Mouse (Mus musculus) kidney, postnatal 0 days (tissue): ENCODE results near the gene Lcp1. TPM values are rescaled to one million over a fixed set of nuclear protein-coding genes. Genes with fewer than 3 reads are reported as not detected.

ENCODE experiments used
- ATAC-seq: fragments of 200-750 bp; cut with Nextera tagmentation; replicated peaks from 2 replicates; pipeline ENCODE4 v1.8.0; 2017; ENCODE audit warnings: low read depth, moderate number of reproducible peaks, moderate TSS enrichment, moderate library complexity; ENCODE audit not compliant: low FRiP score
- DNase-seq: peaks from one replicate; pipeline ENCODE4 v3.0.0-alpha.2; 2016; ENCODE audit warnings: low spot score
- H3K27ac ChIP-seq: fragments of 300-500 bp; sonication (generic); 2 replicates; pipeline ENCODE4 v1.5.1; 2014; ENCODE audit warnings: mild to moderate bottlenecking
- H3K27me3 ChIP-seq: fragments of 300-500 bp; sonication (generic); 2 replicates; pipeline ENCODE4 v1.6.1; 2014; ENCODE audit warnings: low read length, mixed read lengths; ENCODE audit not compliant: insufficient read depth
- H3K36me3 ChIP-seq: fragments of 300-500 bp; sonication (generic); 2 replicates; pipeline ENCODE4 v1.6.1; 2014; ENCODE audit warnings: low read length, mixed read lengths; ENCODE audit not compliant: insufficient read depth
- H3K4me1 ChIP-seq: fragments of 300-500 bp; sonication (generic); replicated peaks from 2 replicates; pipeline ENCODE4 v1.6.1; 2014; ENCODE audit warnings: antibody characterized with exemption, low read length, mixed read lengths; ENCODE audit not compliant: insufficient read depth
- H3K4me2 ChIP-seq: fragments of 300-500 bp; sonication (generic); 2 replicates; pipeline ENCODE4 v1.6.1; 2014; ENCODE audit warnings: mild to moderate bottlenecking, low read length, moderate library complexity, mixed read lengths
- H3K4me3 ChIP-seq: fragments of 300-500 bp; sonication (generic); replicated peaks from 2 replicates; pipeline ENCODE4 v1.5.1; 2014; ENCODE audit warnings: low read depth, low read length
- H3K9ac ChIP-seq: fragments of 300-500 bp; sonication (generic); 2 replicates; pipeline ENCODE4 v1.6.1; 2014; ENCODE audit warnings: low read depth, low read length
- H3K9me3 ChIP-seq: fragments of 300-500 bp; sonication (generic); replicated peaks from 2 replicates; pipeline ENCODE4 v1.6.1; 2016; ENCODE audit warnings: low read length, inconsistent platforms, mixed read lengths
- CTCF ChIP-seq: IDR thresholded peaks from 2 replicates; pipeline ENCODE4 v1.5.1; 2016; ENCODE audit warnings: antibody characterized with exemption, low read depth, mild to moderate bottlenecking, moderate library complexity
- WGBS: fragments of 180-500 bp; shearing (Covaris S2); extraction: QIAGEN DNeasy Blood & Tissue Kit; methylation state at CpG from one replicate; pipeline ENCODE4 v1.1.7; 2014; 5-methylcytosine and 5-hydroxymethylcytosine counted together
- polyA plus RNA-seq: library from polyadenylated mRNA; unstranded; fragments of >200 nt; fragmentation: Nextera tagmentation; extraction: Ambion mirVana; gene quantifications from 2 replicates; pipeline ENCODE4 v1.2.1, GENCODE M21; 2015

The Lcp1 gene
- polyA plus RNA-seq, 1 experiment from 2014 or later = 14.1 TPM

- ATAC-seq = no peak
- no peak overlapping the region for H3K4me3 ChIP-seq
- no peak overlapping the region for H3K4me2 ChIP-seq
- TF ChIP-seq CTCF = no peak
- DNase-seq = no peak
- no peak overlapping the region for H3K27ac ChIP-seq
- H3K27me3 ChIP-seq = no peaks in the 10 kb centered on the region
- H3K36me3 ChIP-seq = no peaks in the 10 kb centered on the region
- H3K9ac ChIP-seq = no peak overlapping the region
- WGBS = 89% methylated on average over 8 of the region's 8 CpGs
- H3K9me3 ChIP-seq = no peaks in the 10 kb centered on the region
- no peaks in the 10 kb centered on the region for H3K4me1 ChIP-seq
These were observed 49.7 kb downstream of the Lcp1 start for GRCm38 (mm10) chr14:75180551-75180978.

- no peak for TF ChIP-seq CTCF
- ATAC-seq = no peak
- Histone ChIP-seq H3K4me1 (no peaks in the 10 kb centered on the region), H3K9ac (no peak overlapping the region), H3K27me3 (no peaks in the 10 kb centered on the region), H3K4me3 (no peak overlapping the region), H3K9me3 (no peaks in the 10 kb centered on the region), H3K36me3 (no peaks in the 10 kb centered on the region), H3K27ac (no peak overlapping the region), H3K4me2 (no peak overlapping the region)
- no peak for DNase-seq
- 79% methylated on average over 9 of the region's 9 CpGs for WGBS
These were observed 50.4 kb downstream of the Lcp1 start for GRCm38 (mm10) chr14:75181062-75181935.

GRCm38 (mm10) chr14:75182378-75182777, 51.5 kb downstream of the Lcp1 start:
- Histone ChIP-seq H3K4me2 (no peak overlapping the region), H3K9me3 (no peaks in the 10 kb centered on the region), H3K27me3 (no peaks in the 10 kb centered on the region), H3K4me3 (no peak overlapping the region), H3K36me3 (no peaks in the 10 kb centered on the region), H3K9ac (no peak overlapping the region), H3K4me1 (no peaks in the 10 kb centered on the region), H3K27ac (no peak overlapping the region)
- ATAC-seq = no peak
- no peak for DNase-seq
- WGBS = 67% methylated on average over 4 of the region's 4 CpGs
- TF ChIP-seq CTCF = no peak

GRCm38 (mm10) chr14:75182831-75183230, 51.9 kb downstream of the Lcp1 start:
- 86% methylated on average over 5 of the region's 5 CpGs for WGBS
- H3K27ac ChIP-seq = no peak overlapping the region
- H3K27me3 ChIP-seq = no peaks in the 10 kb centered on the region
- DNase-seq (no peak), ATAC-seq (no peak)
- no peak overlapping the region for H3K4me2 ChIP-seq
- no peaks in the 10 kb centered on the region for H3K9me3 ChIP-seq
- H3K4me3 ChIP-seq = no peak overlapping the region
- no peak overlapping the region for H3K9ac ChIP-seq
- TF ChIP-seq CTCF = no peak
- H3K36me3 ChIP-seq = no peaks in the 10 kb centered on the region
- no peaks in the 10 kb centered on the region for H3K4me1 ChIP-seq

- H3K27ac ChIP-seq = no peak overlapping the region
- ATAC-seq (no peak), DNase-seq (no peak)
- H3K9me3 ChIP-seq = no peaks in the 10 kb centered on the region
- 86% methylated on average over 4 of the region's 4 CpGs for WGBS
- no peak overlapping the region for H3K4me3 ChIP-seq
- no peak overlapping the region for H3K4me2 ChIP-seq
- H3K36me3 ChIP-seq = no peaks in the 10 kb centered on the region
- H3K9ac ChIP-seq = no peak overlapping the region
- TF ChIP-seq CTCF = no peak
- H3K27me3 ChIP-seq = no peaks in the 10 kb centered on the region
- no peaks in the 10 kb centered on the region for H3K4me1 ChIP-seq
These were observed 53.3 kb downstream of the Lcp1 start for GRCm38 (mm10) chr14:75184069-75184790.

GRCm38 (mm10) chr14:75185796-75186594, 55.1 kb downstream of the Lcp1 start:
- ATAC-seq (no peak), DNase-seq (no peak)
- Histone ChIP-seq H3K9ac (no peak overlapping the region), H3K27me3 (no peaks in the 10 kb centered on the region), H3K36me3 (no peaks in the 10 kb centered on the region), H3K4me1 (no peaks in the 10 kb centered on the region), H3K27ac (no peak overlapping the region), H3K4me2 (no peak overlapping the region), H3K4me3 (no peak overlapping the region), H3K9me3 (no peaks in the 10 kb centered on the region)
- whole genome bisulfite sequencing = 70% methylated on average over 5 of the region's 5 CpGs
- TF ChIP-seq CTCF = no peak
